Mouse (Mus musculus) T-helper 2 cell (primary cell): ENCODE measurements around the gene Emg1.
"Not testable (repeated sequence)": the region's sequence is repeated elsewhere in the genome, so short reads cannot be mapped to it uniquely, and the experiment has no call there.

Experiments used
- in situ Hi-C: fragments of 300-600 bp; cut with MboI, MseI; formaldehyde crosslinking; loops from one replicate; pipeline ENCODE4 v1.15.1; 2025; ENCODE audit warnings: high pct_unique_total_duplicates

The Emg1 gene

GRCm38 (mm10) chr6:124682291-124682690, 29.7 kb downstream of the Emg1 start:
- in situ Hi-C loops: not testable (repeated sequence)

GRCm38 (mm10) chr6:124679486-124679885, 32.5 kb downstream of the Emg1 start:
- in situ Hi-C loops: no loop called here

- in situ Hi-C loops: no loop called here
These were observed 33.2 kb downstream of the Emg1 start for GRCm38 (mm10) chr6:124678769-124679168.

- in situ Hi-C loops: no loop called here
These were observed 35.8 kb downstream of the Emg1 start for GRCm38 (mm10) chr6:124676171-124676570.

GRCm38 (mm10) chr6:124674591-124674990, 37.4 kb downstream of the Emg1 start:
- in situ Hi-C loops: loop anchor here (25.0 kb wide), 1 partner anchor 1887 kb away; no protein-coding TSS in a partner anchor

GRCm38 (mm10) chr6:124673619-124674018, 38.4 kb downstream of the Emg1 start:
- in situ Hi-C loops: loop anchor here (25.0 kb wide), 1 partner anchor 1886 kb away; no protein-coding TSS in a partner anchor

- in situ Hi-C loops: loop anchor here (25.0 kb wide), 1 partner anchor 1885 kb away; no protein-coding TSS in a partner anchor
These were observed 39.9 kb downstream of the Emg1 start for GRCm38 (mm10) chr6:124672100-124672499.

- in situ Hi-C loops: loop anchor here (25.0 kb wide), 1 partner anchor 1883 kb away; no protein-coding TSS in a partner anchor
These were observed 41.6 kb downstream of the Emg1 start for GRCm38 (mm10) chr6:124670281-124670900.

- in situ Hi-C loops: loop anchor here (25.0 kb wide), 1 partner anchor 1882 kb away; no protein-coding TSS in a partner anchor
These were observed 42.6 kb downstream of the Emg1 start for GRCm38 (mm10) chr6:124669234-124669859.

GRCm38 (mm10) chr6:124665011-124665410, 47.0 kb downstream of the Emg1 start:
- in situ Hi-C loops: loop anchor here (25.0 kb wide), 1 partner anchor 1878 kb away; no protein-coding TSS in a partner anchor

GRCm38 (mm10) chr6:124664256-124664655, 47.7 kb downstream of the Emg1 start:
- in situ Hi-C loops: loop anchor here (25.0 kb wide), 1 partner anchor 1877 kb away; no protein-coding TSS in a partner anchor

- in situ Hi-C loops: loop anchor here (25.0 kb wide), 1 partner anchor 1876 kb away; no protein-coding TSS in a partner anchor
These were observed 48.6 kb downstream of the Emg1 start for GRCm38 (mm10) chr6:124663424-124663795.

GRCm38 (mm10) chr6:124662477-124663423, 49.2 kb downstream of the Emg1 start, which contains the start of gene Lpcat3:
Gene Lpcat3, plus strand, starts transcription at chr6:124663027.
- in situ Hi-C loops: loop anchor here (25.0 kb wide), 1 partner anchor 1875 kb away; no protein-coding TSS in a partner anchor

GRCm38 (mm10) chr6:124661995-124662394, 50.0 kb downstream of the Emg1 start:
- in situ Hi-C loops: loop anchor here (25.0 kb wide), 1 partner anchor 1875 kb away; no protein-coding TSS in a partner anchor

- in situ Hi-C loops: loop anchor here (25.0 kb wide), 1 partner anchor 1874 kb away; no protein-coding TSS in a partner anchor
These were observed 50.7 kb downstream of the Emg1 start for GRCm38 (mm10) chr6:124661156-124661806.

GRCm38 (mm10) chr6:124658067-124658466, 53.9 kb downstream of the Emg1 start:
- in situ Hi-C loops: loop anchor here (25.0 kb wide), 1 partner anchor 1871 kb away; no protein-coding TSS in a partner anchor

GRCm38 (mm10) chr6:124655893-124656292, 56.1 kb downstream of the Emg1 start:
- in situ Hi-C loops: loop anchor here (25.0 kb wide), 1 partner anchor 1869 kb away; no protein-coding TSS in a partner anchor
